Mouse (Mus musculus) thymus, adult 2 months (tissue): ENCODE measurements around the gene Lhx1.

Source experiments
- CTCF ChIP-seq: fragments of 200-500 bp; IDR thresholded peaks from 2 replicates; pipeline ENCODE4 v1.5.1; 2012; ENCODE audit warnings: mild to moderate bottlenecking, control low read depth, low read length, moderate library complexity, borderline replicate concordance; ENCODE audit not compliant: control insufficient read depth, poor library complexity, insufficient read depth; ENCODE audit errors: extremely low read depth
- POLR2A ChIP-seq: fragments of 200-500 bp; IDR thresholded peaks from 2 replicates; pipeline ENCODE4 v1.6.1; 2012; ENCODE audit warnings: mild to moderate bottlenecking, low read length, control low read depth, moderate library complexity; ENCODE audit not compliant: control insufficient read depth, poor library complexity, insufficient read depth; ENCODE audit errors: extremely low read depth

GRCm38 (mm10) chr11:84473093-84473667, 52.2 kb downstream of the Lhx1 start:
- TF ChIP-seq CTCF = no peak
- no peak for TF ChIP-seq POLR2A
